Mouse (Mus musculus) CH12.LX (cell line): ENCODE results near the gene Hdac9. TPM values are rescaled to one million over a fixed set of nuclear protein-coding genes. Genes with fewer than 3 reads are reported as not detected.

Experiments used
- DNase-seq: peaks from one replicate; pipeline ENCODE4 v3.0.0-alpha.2; 2013; ENCODE audit errors: extremely low read depth
- H3K27ac ChIP-seq: 2 replicates; pipeline ENCODE4 v1.5.1; 2012; ENCODE audit warnings: low read depth, mild to moderate bottlenecking, control low read depth, moderate library complexity; ENCODE audit not compliant: insufficient read depth
- H3K27me3 ChIP-seq: replicated peaks from 2 replicates; pipeline ENCODE3; 2012; ENCODE audit warnings: inconsistent platforms
- H3K36me3 ChIP-seq, 2 experiments: replicated peaks in 1 of 2; 2 replicates each; pipeline versions ENCODE3 to v1.6.1; 2012; ENCODE audit warnings: inconsistent platforms in 1 of 2, low read length in 1 of 2, mild to moderate bottlenecking in 1 of 2, mixed read lengths in 1 of 2, moderate library complexity in 1 of 2; ENCODE audit not compliant: control insufficient read depth in 1 of 2, insufficient read depth in 1 of 2
- H3K4me1 ChIP-seq, 2 experiments: 2 replicates each; pipeline ENCODE4 v1.6.1; 2012; ENCODE audit warnings: inconsistent platforms in 1 of 2, moderate library complexity in 1 of 2; ENCODE audit not compliant: insufficient read depth in 2 of 2, control insufficient read depth in 1 of 2
- H3K4me2 ChIP-seq: 2 replicates; pipeline ENCODE4 v1.6.1; 2012; ENCODE audit warnings: low read depth, mild to moderate bottlenecking, control low read depth; ENCODE audit not compliant: poor library complexity, insufficient read depth, severe bottlenecking
- H3K4me3 ChIP-seq, 3 experiments: fragments of 150-350 bp in 1 of 3; sonication (generic) in 1 of 3; replicated peaks in 1 of 3; 2 replicates each; pipeline versions ENCODE3 to v1.5.1; 2011 to 2012; ENCODE audit warnings: low read depth in 2 of 3, low read length in 2 of 3, mild to moderate bottlenecking in 2 of 3, moderate library complexity in 2 of 3, control low read depth in 1 of 3, improper control_type of control experiment in 1 of 3, inconsistent platforms in 1 of 3, mixed read lengths in 1 of 3; ENCODE audit not compliant: poor library complexity in 1 of 3
- H3K79me2 ChIP-seq: replicated peaks from 2 replicates; pipeline ENCODE4 v1.6.1; 2012; ENCODE audit warnings: mild to moderate bottlenecking, moderate library complexity; ENCODE audit not compliant: control insufficient read depth, poor library complexity, insufficient read depth, severe bottlenecking; ENCODE audit errors: extremely low read depth
- H3K9ac ChIP-seq: 2 replicates; pipeline ENCODE4 v1.6.1; 2012; ENCODE audit warnings: low read depth, mild to moderate bottlenecking, control low read depth, moderate library complexity; ENCODE audit not compliant: insufficient read depth
- H3K9me3 ChIP-seq: replicated peaks from 2 replicates; pipeline ENCODE3; 2012; ENCODE audit warnings: low read length, inconsistent platforms, mixed read lengths
- BHLHE40 ChIP-seq: IDR thresholded peaks from 2 replicates; pipeline ENCODE4 v1.6.1; 2011; ENCODE audit warnings: mild to moderate bottlenecking, low read depth, low read length, improper control_type of control experiment
- CHD1 ChIP-seq: IDR thresholded peaks from 2 replicates; pipeline ENCODE4 v1.6.1; 2012; ENCODE audit warnings: low read depth, low read length, improper control_type of control experiment, inconsistent platforms
- CHD2 ChIP-seq: IDR thresholded peaks from 2 replicates; pipeline ENCODE4 v1.6.1; 2011; ENCODE audit warnings: low read length, improper control_type of control experiment
- CTCF ChIP-seq, 2 experiments: IDR thresholded peaks in 1 of 2; conservative IDR thresholded peaks in 1 of 2; 2 replicates each; pipeline ENCODE4 v1.5.1; 2011 to 2012; ENCODE audit warnings: low read depth in 2 of 2, low read length in 2 of 2, improper control_type of control experiment in 1 of 2, inconsistent platforms in 1 of 2, mild to moderate bottlenecking in 1 of 2, moderate library complexity in 1 of 2
- E2F4 ChIP-seq: IDR thresholded peaks from 2 replicates; pipeline ENCODE4 v1.6.1; 2011; ENCODE audit warnings: low read depth, low read length, improper control_type of control experiment; ENCODE audit not compliant: insufficient replicate concordance
- EP300 ChIP-seq: IDR thresholded peaks from 2 replicates; pipeline ENCODE4 v1.6.1; 2011; ENCODE audit warnings: low read length, improper control_type of control experiment
- GABPA ChIP-seq: IDR thresholded peaks from 2 replicates; pipeline ENCODE4 v1.6.1; 2012; ENCODE audit warnings: low read depth, low read length, improper control_type of control experiment, inconsistent platforms; ENCODE audit not compliant: insufficient replicate concordance
- HCFC1 ChIP-seq: IDR thresholded peaks from 2 replicates; pipeline ENCODE4 v1.6.1; 2012; ENCODE audit warnings: low read depth, mild to moderate bottlenecking, inconsistent platforms, low read length, improper control_type of control experiment
- IRF4 ChIP-seq: IDR thresholded peaks from 2 replicates; pipeline ENCODE4 v1.6.1; 2014; ENCODE audit warnings: low read depth, mild to moderate bottlenecking, inconsistent platforms, low read length, improper control_type of control experiment
- JUN ChIP-seq: IDR thresholded peaks from 2 replicates; pipeline ENCODE4 v1.6.1; 2011; ENCODE audit warnings: low read depth, mild to moderate bottlenecking, low read length, improper control_type of control experiment, moderate library complexity; ENCODE audit not compliant: insufficient read depth
- MAFK ChIP-seq: IDR thresholded peaks from 2 replicates; pipeline ENCODE4 v1.6.1; 2011; ENCODE audit warnings: low read length, improper control_type of control experiment; ENCODE audit not compliant: insufficient replicate concordance
- MAX ChIP-seq: IDR thresholded peaks from 2 replicates; pipeline ENCODE4 v1.6.1; 2011; ENCODE audit warnings: low read length, improper control_type of control experiment
- MEF2A ChIP-seq: IDR thresholded peaks from 2 replicates; pipeline ENCODE4 v1.6.1; 2014; ENCODE audit warnings: low read depth, mild to moderate bottlenecking, inconsistent platforms, low read length, improper control_type of control experiment, borderline replicate concordance
- MXI1 ChIP-seq: IDR thresholded peaks from 2 replicates; pipeline ENCODE4 v1.6.1; 2011; ENCODE audit warnings: mild to moderate bottlenecking, low read depth, low read length, improper control_type of control experiment
- MYC ChIP-seq: IDR thresholded peaks from 2 replicates; pipeline ENCODE4 v1.6.1; 2011; ENCODE audit warnings: low read depth, mild to moderate bottlenecking, improper control_type of control experiment, low read length
- NELFE ChIP-seq: IDR thresholded peaks from 2 replicates; pipeline ENCODE4 v1.6.1; 2011; ENCODE audit warnings: low read depth, low read length, improper control_type of control experiment
- NRF1 ChIP-seq: IDR thresholded peaks from 2 replicates; pipeline ENCODE4 v1.6.1; 2014; ENCODE audit warnings: low read depth, mild to moderate bottlenecking, inconsistent platforms, low read length, improper control_type of control experiment, moderate library complexity
- POLR2AphosphoS2 ChIP-seq: IDR thresholded peaks from 2 replicates; pipeline ENCODE4 v1.6.1; 2011; ENCODE audit warnings: low read depth, low read length, improper control_type of control experiment
- RCOR1 ChIP-seq: conservative IDR thresholded peaks from 2 replicates; pipeline ENCODE4 v1.6.1; 2012; ENCODE audit warnings: low read depth, mild to moderate bottlenecking, inconsistent platforms, low read length, improper control_type of control experiment
- SIN3A ChIP-seq: IDR thresholded peaks from 2 replicates; pipeline ENCODE4 v1.6.1; 2012; ENCODE audit warnings: low read length, improper control_type of control experiment, inconsistent platforms
- TBP ChIP-seq: conservative IDR thresholded peaks from 2 replicates; pipeline ENCODE4 v1.6.1; 2011; ENCODE audit warnings: low read depth, low read length, improper control_type of control experiment
- TCF12 ChIP-seq: IDR thresholded peaks from 2 replicates; pipeline ENCODE4 v1.6.1; 2014; ENCODE audit warnings: low read depth, mild to moderate bottlenecking, inconsistent platforms, low read length, improper control_type of control experiment
- UBTF ChIP-seq: IDR thresholded peaks from 2 replicates; pipeline ENCODE4 v1.6.1; 2012; ENCODE audit warnings: low read depth, mild to moderate bottlenecking, inconsistent platforms, low read length, improper control_type of control experiment, moderate library complexity
- USF1 ChIP-seq: IDR thresholded peaks from 2 replicates; pipeline ENCODE4 v1.6.1; 2014; ENCODE audit warnings: low read depth, mild to moderate bottlenecking, inconsistent platforms, low read length, improper control_type of control experiment
- ZC3H11A ChIP-seq: IDR thresholded peaks from 2 replicates; pipeline ENCODE4 v1.6.1; 2012; ENCODE audit warnings: low read depth, mild to moderate bottlenecking, inconsistent platforms, low read length, improper control_type of control experiment
- ZMIZ1 ChIP-seq: IDR thresholded peaks from 2 replicates; pipeline ENCODE4 v1.6.1; 2012; ENCODE audit warnings: low read depth, mild to moderate bottlenecking, inconsistent platforms, low read length, improper control_type of control experiment
- ZNF384 ChIP-seq: IDR thresholded peaks from 2 replicates; pipeline ENCODE4 v1.6.1; 2012; ENCODE audit warnings: low read depth, low read length, improper control_type of control experiment, inconsistent platforms
- dilution Hi-C: fragments of 300-500 bp; cut with MboI; formaldehyde crosslinking; loops from 2 replicates; pipeline ENCODE4 v1.14.3; 2020; ENCODE audit warnings: low sequenced_read_pairs; ENCODE audit not compliant: extremely low pct_unique_long_range_greater_than_20kb, extremely low pct_ligation_motif_present
- in situ Hi-C: fragments of 300-500 bp; cut with MboI; formaldehyde crosslinking; loops from 3 replicates; pipeline ENCODE4 v1.14.3; 2019; ENCODE audit warnings: low sequenced_read_pairs, low pct_ligation_motif_present, low pct_unique_long_range_greater_than_20kb, mixed read lengths
- polyA plus RNA-seq: library from polyadenylated mRNA; unstranded; fragments of >175 nt; gene quantifications from 2 replicates; pipeline ENCODE4 v1.2.1, GENCODE M21; 2012; ENCODE audit warnings: low read depth; ENCODE audit not compliant: insufficient read length
- total RNA-seq, 2 experiments: library from RNA; depleted of rRNA; stranded (reverse); fragments of 300-350 nt in 1 of 2; fragments of >200 nt in 1 of 2; gene quantifications; 2 replicates each; pipeline ENCODE4 v1.2.3; 2012 to 2014

Hdac9 gene
- total and polyA plus RNA-seq, 3 experiments, result 0.04 to 0.38 (median 0.17) TPM

DNA sequence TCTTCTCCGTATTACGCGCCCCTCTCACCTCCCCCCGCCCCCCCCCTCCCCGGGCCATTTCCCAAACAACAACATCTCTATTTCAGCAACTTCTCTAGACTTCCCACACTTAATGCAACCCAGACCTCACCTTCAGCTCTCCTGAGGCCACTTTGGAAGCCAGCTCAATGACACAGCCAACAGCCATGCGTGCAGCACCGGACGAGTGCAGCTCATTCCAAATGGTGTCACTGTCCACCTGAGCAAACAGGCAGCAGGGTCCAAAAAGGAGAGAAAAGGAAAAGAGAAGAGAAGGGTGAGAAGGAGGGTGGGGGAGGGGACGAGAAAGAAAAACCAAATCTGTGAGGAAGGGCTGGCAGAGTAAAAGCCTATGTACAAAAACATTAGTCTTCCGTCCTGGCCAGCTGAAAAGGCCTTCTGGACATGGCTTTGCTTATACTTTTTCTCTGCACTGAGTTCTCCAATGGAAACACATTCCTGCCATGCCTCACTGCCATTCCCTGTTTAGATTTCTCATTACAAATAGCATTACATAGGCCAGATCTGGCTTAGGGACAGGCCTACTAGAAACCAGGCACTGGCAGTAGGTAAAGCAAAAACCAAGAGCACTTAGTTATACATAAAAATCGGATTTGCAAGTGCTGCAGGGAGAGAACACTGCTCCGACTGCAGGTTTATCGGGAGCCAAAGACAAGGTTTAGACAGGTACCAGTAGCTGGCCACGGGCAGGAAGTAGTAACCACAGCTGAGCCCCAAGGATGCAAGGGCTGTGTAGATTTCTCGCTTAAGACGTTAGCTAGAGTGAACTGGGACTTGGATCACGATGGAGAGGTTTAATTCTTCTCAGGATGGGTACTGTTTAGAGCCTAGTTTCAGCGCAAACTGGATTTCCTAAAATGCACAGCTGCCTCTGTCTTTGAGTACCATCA lies 668.4 kb downstream of the Hdac9 start:
- dilution Hi-C loops, result no loop called here
- DNase-seq, result no peak
- in situ Hi-C loops, result no loop called here

GRCm38 (mm10) chr12:34238796-34239195 lies 678.1 kb downstream of the Hdac9 start:
- no peaks in the 10 kb centered on the region for H3K27me3 ChIP-seq
- DNase-seq, result no peak
- no peak overlapping the region for H3K27ac ChIP-seq
- H3K4me1 ChIP-seq, result no peaks in the 10 kb centered on the region
- TF ChIP-seq TCF12, result no peak
- TF ChIP-seq RCOR1, result no peak
- TF ChIP-seq MAX, result no peak
- no peak for TF ChIP-seq CTCF (conservative IDR thresholded peaks at IDR 0.05 in 1 of 2, IDR thresholded peaks at IDR 0.05 in 1 of 2; ENCODE audit: low read depth in 2 of 2, low read length in 2 of 2)
- TF ChIP-seq ZC3H11A, result no peak
- TF ChIP-seq MAFK, result no peak
- TF ChIP-seq MXI1, result no peak
- TF ChIP-seq POLR2AphosphoS2, result no peak
- no peak for TF ChIP-seq E2F4
- TF ChIP-seq CHD2, result no peak
- TF ChIP-seq TBP, result no peak
- TF ChIP-seq ZMIZ1, result no peak
- no peak for TF ChIP-seq MEF2A
- TF ChIP-seq CHD1, result no peak
- TF ChIP-seq GABPA, result no peak
- no peak for TF ChIP-seq UBTF
- TF ChIP-seq, all 38 proteins: peak for 0
- Histone ChIP-seq H3K9me3 (no peaks in the 10 kb centered on the region), H3K9ac (no peak overlapping the region), H3K36me3 (no peaks in the 10 kb centered on the region), H3K79me2 (no peaks in the 10 kb centered on the region), H3K4me3 (no peak overlapping the region), H3K4me2 (no peak overlapping the region)
- in situ Hi-C loops (no loop called here), dilution Hi-C loops (no loop called here)

More for the DNA sequence above, 668.4 kb downstream of the Hdac9 start:
- no peaks in the 10 kb centered on the region for H3K9me3 ChIP-seq
- H3K4me3 ChIP-seq, result no peak overlapping the region
- H3K4me1 ChIP-seq, result no peaks in the 10 kb centered on the region
- no peak for TF ChIP-seq JUN
- no peak for TF ChIP-seq USF1
- no peak for TF ChIP-seq NELFE
- TF ChIP-seq HCFC1, result no peak
- TF ChIP-seq MYC, result no peak
- TF ChIP-seq EP300, result no peak
- no peak for TF ChIP-seq IRF4
- no peak for TF ChIP-seq BHLHE40
- no peak for TF ChIP-seq ZNF384
- TF ChIP-seq SIN3A, result no peak
- TF ChIP-seq MAX, result no peak
- no peak for TF ChIP-seq MXI1
- no peak for TF ChIP-seq NRF1
- no peaks in the 10 kb centered on the region for H3K27me3 ChIP-seq
- H3K36me3 ChIP-seq, result no peaks in the 10 kb centered on the region
- no peak overlapping the region for H3K9ac ChIP-seq
- H3K79me2 ChIP-seq, result no peaks in the 10 kb centered on the region
- no peak overlapping the region for H3K4me2 ChIP-seq
- H3K27ac ChIP-seq, result no peak overlapping the region
